Mouse (Mus musculus) adrenal gland, postnatal 4 days (tissue): ENCODE data around the gene Capn10. TPM values are rescaled to one million over a fixed set of nuclear protein-coding genes. Genes with fewer than 3 reads are reported as not detected.
"Not testable (repeated sequence)": the region's sequence is repeated elsewhere in the genome, so short reads cannot be mapped to it uniquely, and the experiment has no call there.

Source experiments
- DNase-seq, 2 experiments: peaks; one replicate each; pipeline ENCODE4 v3.0.0; 2021 to 2022; ENCODE audit warnings: low spot score in 2 of 2, mixed read lengths in 2 of 2
- total RNA-seq, 2 experiments: library from RNA; stranded (reverse); gene quantifications; 2 replicates each; pipeline ENCODE4 v1.2.3; 2021

The Capn10 gene
- total RNA-seq, 2 experiments from 2014 or later = 32.5 to 34.7 TPM

GRCm38 (mm10) chr1:92916725-92917124 lies 17.5 kb upstream of the Capn10 start:
- no peak for DNase-seq

- no peak for DNase-seq
These were observed 15.0 kb upstream of the Capn10 start for GRCm38 (mm10) chr1:92919151-92919550.

GRCm38 (mm10) chr1:92919775-92920174 lies 14.4 kb upstream of the Capn10 start:
- DNase-seq = no peak

GRCm38 (mm10) chr1:92920474-92921200 lies 13.5 kb upstream of the Capn10 start:
- DNase-seq = no peak

GRCm38 (mm10) chr1:92921496-92921895 lies 12.7 kb upstream of the Capn10 start:
- DNase-seq = no peak

GRCm38 (mm10) chr1:92930171-92930706 lies 3.9 kb upstream of the Capn10 start:
- DNase-seq = no peak

GRCm38 (mm10) chr1:92933611-92934010 lies 565 bp upstream of the Capn10 start:
- no peak for DNase-seq

- peak in 1 of 2 experiments; percentile 37 for DNase-seq
These were observed 1.1 kb downstream of the Capn10 start for GRCm38 (mm10) chr1:92935054-92935962.

- no peak for DNase-seq
These were observed 1.8 kb downstream of the Capn10 start for GRCm38 (mm10) chr1:92935977-92936376.

GRCm38 (mm10) chr1:92936467-92936866 lies 2.3 kb downstream of the Capn10 start:
- no peak for DNase-seq

GRCm38 (mm10) chr1:92937797-92938196 lies 3.6 kb downstream of the Capn10 start:
- DNase-seq = no peak

GRCm38 (mm10) chr1:92939746-92940145 lies 5.6 kb downstream of the Capn10 start:
- no peak for DNase-seq

GRCm38 (mm10) chr1:92943219-92943989 lies 9.2 kb downstream of the Capn10 start:
- no peak for DNase-seq

- DNase-seq = no peak
These were observed 13.8 kb downstream of the Capn10 start for GRCm38 (mm10) chr1:92947966-92948365.

GRCm38 (mm10) chr1:92949426-92949825 lies 15.2 kb downstream of the Capn10 start:
- no peak for DNase-seq

- no peak for DNase-seq
These were observed 16.4 kb downstream of the Capn10 start, which contains the start of gene Gpr35 for GRCm38 (mm10) chr1:92950607-92951006. Gene Gpr35, plus strand, starts transcription at chr1:92950865.

GRCm38 (mm10) chr1:92953641-92954040 lies 19.5 kb downstream of the Capn10 start:
- no peak for DNase-seq

GRCm38 (mm10) chr1:92956571-92957335 lies 22.6 kb downstream of the Capn10 start:
- peak in 1 of 2 experiments; percentile 30 for DNase-seq

GRCm38 (mm10) chr1:92958999-92959398 lies 24.8 kb downstream of the Capn10 start:
- DNase-seq = no peak

GRCm38 (mm10) chr1:92970791-92971190 lies 36.6 kb downstream of the Capn10 start:
- DNase-seq = not testable (repeated sequence)
